Mouse (Mus musculus) R1 (cell line): ENCODE results near the gene Scnn1a.

Experiments used
- DNase-seq: peaks from one replicate; pipeline ENCODE4 v3.0.0-alpha.2; 2018; ENCODE audit warnings: low read depth, low spot score

The Scnn1a gene

GRCm38 (mm10) chr6:125340244-125340643, 19.8 kb downstream of the Scnn1a start:
- no peak for DNase-seq

GRCm38 (mm10) chr6:125342198-125342597, 21.7 kb downstream of the Scnn1a start:
- DNase-seq, result no peak

GRCm38 (mm10) chr6:125344084-125344483, 23.6 kb downstream of the Scnn1a start:
- DNase-seq, result no peak

DNA sequence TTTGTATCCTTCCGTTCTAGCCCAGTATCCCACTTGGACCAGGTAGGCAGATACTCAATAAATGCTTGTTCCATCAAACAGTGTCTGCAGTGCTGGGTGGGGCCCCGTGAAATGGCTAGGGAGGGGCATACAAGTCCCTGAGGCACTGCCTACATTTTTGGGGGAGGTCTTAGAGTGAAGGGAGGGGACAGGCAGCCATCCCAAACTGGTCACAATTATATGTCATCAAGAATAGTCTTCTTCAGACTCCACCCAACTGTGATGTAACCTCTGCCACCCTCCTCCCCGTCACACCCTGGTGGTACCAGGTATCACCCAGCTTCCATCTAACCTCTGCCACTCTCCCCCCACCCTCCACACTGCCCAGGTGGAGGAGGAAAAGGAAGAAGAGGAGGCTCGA, 24.4 kb downstream of the Scnn1a start:
- no peak for DNase-seq

DNA sequence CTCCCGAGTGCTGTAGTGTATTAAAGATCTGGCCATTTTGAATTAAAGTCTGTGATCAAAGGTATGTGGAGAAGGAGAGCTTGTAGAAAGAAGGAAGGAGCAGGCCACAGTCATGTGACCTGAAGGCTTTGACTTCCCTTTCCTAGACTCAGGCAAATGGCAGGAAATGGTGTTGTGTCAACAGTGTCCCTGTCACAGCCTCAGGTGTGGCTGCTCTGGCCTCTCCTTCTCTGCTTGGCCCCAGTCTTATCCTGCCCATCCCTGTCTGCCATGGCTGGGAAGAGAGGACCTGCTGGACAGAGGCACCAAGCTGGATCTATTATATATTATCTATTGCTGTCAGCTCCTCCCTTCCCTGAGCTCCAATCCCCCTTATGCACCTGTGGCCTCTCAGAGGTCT, 25.2 kb downstream of the Scnn1a start:
- DNase-seq, result no peak

DNA sequence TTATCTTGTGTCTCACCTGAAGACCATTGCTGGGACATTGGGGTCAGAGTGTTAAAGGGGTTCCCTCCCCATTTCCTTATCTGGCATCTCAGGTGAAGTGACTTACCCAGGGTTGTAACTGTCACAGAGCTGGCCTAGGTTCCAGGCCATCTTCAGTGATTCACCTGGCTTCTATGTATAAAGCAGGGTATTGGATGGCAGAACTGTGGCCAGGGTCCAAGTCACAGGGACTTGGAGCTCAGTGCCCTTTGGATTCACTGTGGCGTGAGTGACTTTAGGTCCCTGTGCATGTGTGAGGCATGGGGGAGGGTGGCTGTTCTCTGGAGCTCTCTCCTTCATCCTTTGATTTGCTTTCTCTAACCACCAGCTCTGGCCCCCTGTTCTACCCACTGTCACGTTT, 25.6 kb downstream of the Scnn1a start:
- DNase-seq, result no peak

DNA sequence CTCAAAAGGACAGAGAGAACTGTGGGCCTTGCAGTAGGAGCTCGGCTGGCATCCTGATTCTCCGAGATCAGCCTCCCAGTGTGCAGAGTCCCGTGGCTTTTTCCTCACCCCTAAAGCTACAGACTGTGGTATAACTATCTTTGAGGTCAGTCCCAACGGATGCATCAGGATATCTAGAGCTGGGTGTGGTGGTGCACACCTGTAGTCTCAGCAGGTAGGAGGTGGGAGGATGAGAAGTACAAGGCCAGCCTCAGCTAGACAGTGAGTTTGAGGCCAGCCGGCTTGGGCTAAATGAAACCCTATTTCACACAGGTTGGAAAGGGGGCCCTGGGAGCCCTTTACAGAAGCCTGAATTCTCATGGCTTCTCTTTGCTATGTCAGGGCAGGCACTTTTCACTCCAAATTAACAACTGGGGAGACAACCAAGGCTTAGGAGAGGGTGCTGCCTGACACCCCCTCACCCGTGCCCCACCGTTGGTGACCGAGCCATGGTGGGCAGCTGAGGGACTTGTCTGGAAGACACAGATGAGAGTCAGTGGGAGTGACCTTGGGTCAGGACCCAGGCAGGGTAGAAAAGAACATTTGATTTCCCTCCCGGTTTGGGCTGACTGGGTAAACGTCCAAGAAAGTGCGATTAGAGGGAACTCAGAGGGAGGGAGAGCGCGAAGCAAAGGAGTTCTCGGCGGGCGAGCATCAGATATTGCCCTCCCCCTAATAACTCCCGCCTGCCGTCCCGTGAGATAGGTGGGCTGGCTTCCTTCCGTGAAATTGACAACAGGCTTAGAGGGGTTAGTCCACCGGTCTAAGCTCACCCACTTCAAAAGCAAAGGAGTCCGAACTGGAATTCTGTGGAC, 28.5 kb downstream of the Scnn1a start, which contains the start of gene Tnfrsf1a:
Gene Tnfrsf1a (plus strand): TSS at position 642 of the 854 bp plus-strand sequence.
- no peak for DNase-seq

DNA sequence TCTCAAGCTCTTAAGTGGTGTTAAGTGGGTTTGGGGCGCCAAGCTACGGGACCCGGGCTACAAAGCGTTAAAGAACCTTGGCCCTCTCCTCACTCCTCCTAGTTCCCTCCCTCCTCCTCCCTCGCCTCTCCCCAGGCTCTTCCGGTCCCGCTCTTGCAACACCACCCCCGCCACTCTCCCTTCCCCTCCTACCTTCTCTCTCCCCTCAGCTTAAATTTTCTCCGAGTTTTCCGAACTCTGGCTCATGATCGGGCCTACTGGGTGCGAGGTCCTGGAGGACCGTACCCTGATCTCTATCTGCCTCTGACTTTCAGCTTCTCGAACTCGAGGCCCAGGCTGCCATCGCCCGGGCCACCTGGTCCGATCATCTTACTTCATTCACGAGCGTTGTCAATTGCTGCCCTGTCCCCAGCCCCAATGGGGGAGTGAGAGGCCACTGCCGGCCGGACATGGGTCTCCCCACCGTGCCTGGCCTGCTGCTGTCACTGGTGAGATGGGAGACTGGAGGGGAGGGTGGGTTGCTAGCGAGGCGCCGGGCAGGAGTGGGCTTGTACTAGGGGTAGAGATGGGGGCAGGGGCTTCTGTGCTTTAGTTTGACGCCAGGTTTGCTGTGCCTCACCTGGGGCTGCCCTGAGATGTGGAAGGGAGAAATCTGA, 29.2 kb downstream of the Scnn1a start:
- peak; percentile 79 for DNase-seq

DNA sequence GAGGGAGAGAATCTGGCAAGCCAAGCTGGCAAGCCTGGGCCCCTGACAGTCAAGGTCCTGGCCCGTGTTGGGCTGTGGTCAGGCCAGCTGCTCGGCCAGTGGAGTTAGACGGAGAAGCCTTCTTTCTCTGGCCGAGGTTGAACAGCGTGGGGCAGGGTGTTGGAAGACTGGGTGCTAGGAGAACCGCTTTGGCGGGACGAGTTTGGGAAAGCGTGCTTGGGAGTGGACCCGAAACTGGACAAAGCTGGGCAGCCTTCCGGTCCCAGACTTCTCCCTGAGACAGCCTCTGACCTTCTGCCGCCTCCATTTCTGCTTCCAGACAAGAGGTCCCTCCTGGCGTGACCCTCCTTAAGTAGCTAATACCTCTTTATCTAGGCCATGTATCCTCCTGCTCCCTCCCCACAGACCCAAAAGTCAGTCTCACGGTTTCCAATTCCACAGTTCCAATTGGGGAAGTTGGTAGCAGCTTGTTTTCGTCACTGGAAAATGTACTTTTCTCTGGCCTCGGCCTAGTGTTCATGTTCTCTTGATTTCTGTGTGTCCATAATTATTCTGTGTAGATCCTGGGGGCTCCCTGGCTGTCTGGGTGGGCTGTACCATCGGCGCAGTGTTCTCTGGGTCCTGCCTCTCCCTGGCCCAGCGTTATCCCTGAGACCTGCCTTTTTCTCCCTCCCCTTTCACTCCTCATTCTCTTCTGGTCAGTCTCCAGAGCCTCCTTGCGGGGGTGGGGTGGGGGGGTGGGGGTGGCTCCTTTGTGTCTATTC, 30.0 kb downstream of the Scnn1a start:
- no peak for DNase-seq

GRCm38 (mm10) chr6:125350995-125351324, 30.5 kb downstream of the Scnn1a start:
- DNase-seq, result no peak

DNA sequence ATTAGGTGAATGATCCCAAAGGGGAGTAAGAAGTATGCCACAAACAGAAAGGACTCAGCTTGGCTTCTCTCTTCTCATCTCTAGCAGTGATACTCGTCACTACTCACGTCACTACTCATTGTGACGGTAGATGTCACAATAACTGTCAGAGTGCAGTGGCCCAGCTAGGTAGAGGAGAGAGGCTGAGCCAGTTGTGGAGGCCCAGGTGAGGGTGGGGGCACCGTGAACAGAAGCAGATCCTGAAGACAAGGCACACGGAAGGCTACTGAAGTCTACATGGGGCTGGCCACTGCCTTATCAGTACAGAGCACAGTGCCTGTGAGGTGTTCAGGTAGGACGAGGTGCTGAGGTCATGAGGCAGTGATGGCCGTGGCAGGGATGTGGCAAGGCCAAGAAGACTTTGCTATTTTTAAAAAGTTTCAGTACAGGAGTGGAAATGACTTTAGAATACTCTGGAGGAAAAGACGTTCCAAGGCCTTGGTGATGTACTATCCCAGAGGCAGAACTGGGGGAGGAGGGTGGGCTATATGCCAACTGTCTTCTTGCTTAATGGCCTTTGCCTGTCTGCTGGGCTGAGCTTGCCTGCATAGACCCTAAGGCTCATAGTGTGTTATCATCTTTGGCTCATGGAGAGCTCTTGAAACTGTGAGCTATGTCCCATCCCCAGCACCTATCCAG, 31.0 kb downstream of the Scnn1a start:
- DNase-seq, result no peak

- DNase-seq, result no peak
Observed at GRCm38 (mm10) chr6:125352046-125352384, 31.6 kb downstream of the Scnn1a start.

GRCm38 (mm10) chr6:125352811-125353210, 32.4 kb downstream of the Scnn1a start:
- no peak for DNase-seq

GRCm38 (mm10) chr6:125353221-125353620, 32.8 kb downstream of the Scnn1a start:
- DNase-seq, result no peak

DNA sequence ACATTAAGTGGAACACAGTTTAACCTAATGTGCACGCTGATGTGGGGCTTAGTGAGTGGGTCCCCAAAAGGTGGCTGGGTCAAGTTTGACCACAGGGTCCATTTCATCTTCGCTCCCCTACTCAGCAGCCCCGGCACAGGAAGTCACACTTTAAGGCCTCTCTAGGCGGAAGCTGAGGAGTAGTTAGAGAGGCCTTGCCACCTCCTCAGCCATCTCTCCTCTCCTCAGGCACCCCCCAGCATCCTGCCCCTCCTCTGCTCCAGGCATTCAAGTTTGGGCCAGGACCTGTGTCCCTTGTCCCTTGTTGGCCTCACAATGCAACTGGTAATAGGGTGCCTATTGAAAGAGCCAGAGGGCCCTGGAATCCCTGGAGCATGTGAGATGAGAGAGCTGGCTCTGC, 33.2 kb downstream of the Scnn1a start:
- no peak for DNase-seq

GRCm38 (mm10) chr6:125354352-125355151, 34.1 kb downstream of the Scnn1a start:
- DNase-seq, result peak; percentile 43

DNA sequence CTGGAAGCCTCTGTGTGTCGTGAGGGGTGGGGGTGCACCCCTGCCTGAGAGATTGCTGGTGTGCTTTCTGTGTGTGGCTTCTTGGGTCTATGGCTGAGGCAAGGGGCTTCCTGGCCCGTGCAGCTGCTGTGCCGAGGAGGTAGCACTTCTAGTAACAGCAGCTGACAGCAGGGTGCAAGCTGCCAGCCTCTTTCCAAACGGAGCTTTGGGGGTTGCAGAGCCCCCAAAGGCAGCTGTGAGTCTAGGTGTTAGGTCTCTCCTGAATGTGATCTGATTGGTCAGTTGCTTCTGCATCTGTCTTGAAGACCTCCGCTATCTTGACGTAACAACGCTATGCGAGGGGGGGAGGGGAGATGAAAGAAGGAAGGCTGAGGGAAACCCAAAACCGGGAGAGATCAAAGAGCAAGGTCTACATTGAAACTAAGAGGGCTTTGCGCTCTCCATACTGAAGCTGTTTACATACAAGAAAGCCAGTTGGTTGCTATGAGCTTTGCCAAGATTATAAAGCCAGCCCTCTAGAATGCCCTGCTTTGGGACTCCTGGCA, 34.8 kb downstream of the Scnn1a start:
- no peak for DNase-seq

- DNase-seq, result no peak
Observed at GRCm38 (mm10) chr6:125356264-125356663, 35.8 kb downstream of the Scnn1a start.

DNA sequence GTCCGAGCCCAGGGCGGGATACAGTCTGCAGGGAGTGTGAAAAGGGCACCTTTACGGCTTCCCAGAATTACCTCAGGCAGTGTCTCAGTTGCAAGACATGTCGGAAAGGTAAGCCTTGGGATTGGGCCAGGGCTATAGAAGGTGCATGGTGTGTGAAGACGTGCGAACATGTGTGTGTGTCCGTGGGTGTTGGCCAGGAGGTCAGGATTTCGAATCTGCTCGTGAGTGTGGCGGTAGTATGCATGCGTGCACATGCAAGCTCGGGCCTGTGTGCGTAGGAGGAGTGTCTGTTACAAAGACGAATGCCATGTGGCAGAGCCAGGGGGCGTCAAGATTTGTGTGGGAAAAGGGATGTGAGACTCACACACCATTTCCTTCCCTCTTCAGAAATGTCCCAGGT, 36.9 kb downstream of the Scnn1a start:
- DNase-seq, result no peak

DNA sequence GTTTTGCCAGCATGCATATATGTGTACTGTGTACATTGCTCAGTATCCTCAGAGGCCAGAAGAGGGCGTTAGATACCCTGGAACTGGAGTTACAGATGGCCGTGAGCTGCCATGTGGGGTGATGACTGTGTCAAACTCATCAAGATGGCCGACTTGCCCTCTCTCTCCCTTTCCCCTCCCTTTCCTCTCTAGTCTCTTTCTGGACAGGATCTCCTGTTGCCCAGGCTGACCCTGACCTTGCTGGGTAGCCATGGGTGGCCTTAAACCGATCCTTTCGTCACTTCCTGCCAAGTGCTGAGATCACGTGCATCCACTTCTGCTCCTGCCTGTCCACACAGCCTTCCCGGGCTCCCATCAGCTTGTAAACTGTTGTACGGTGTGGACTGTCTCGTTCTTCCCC, 39.5 kb downstream of the Scnn1a start:
- peak; percentile 66 for DNase-seq

- no peak for DNase-seq
Observed at GRCm38 (mm10) chr6:125360846-125361245, 40.4 kb downstream of the Scnn1a start.
